29 mouse cellular contexts compared by ENCODE assay signal in the genomic region with DNA sequence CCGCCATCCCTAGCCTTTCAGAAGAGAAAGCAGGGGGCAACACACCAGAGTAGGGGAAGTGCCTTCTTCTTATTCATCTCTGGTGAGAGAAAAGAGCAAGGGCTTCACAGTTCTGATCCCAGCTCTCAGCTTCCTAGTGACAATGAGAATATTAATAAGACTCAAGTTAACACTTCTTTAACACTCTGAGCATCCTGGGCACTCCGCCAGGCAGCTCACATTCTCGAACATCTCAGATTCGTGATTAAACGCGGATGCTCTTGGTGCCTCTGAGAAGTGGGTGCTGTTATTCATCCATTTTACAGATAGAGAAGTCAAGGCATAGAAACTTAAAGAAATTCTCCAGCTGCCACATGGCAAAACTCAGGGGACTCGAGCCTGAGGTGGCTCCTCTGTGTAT.
DNase-seq lines count a peak whose midpoint lies in the region; ATAC-seq and TF ChIP-seq lines count a peak whose summit lies in the region.
"Had no signal": no experiment of that assay in that cellular context is flagged by ENCODE, and none has a peak within 500 bp of the region (broad histone marks: within the 10 kb centered on the region; RNA-seq: fewer than 3 reads in every experiment).

No protein-coding gene starts in this region.

- no peak overlapping the region for H3K4me3 ChIP-seq in forebrain, embryonic 14.5 days (ENCODE audit: low read depth, low read length)
- no peak overlapping the region for H3K4me3 ChIP-seq in forebrain, embryonic 10.5 days
- no peak overlapping the region for H3K4me3 ChIP-seq in lung, embryonic 14.5 days (ENCODE audit: low read depth, low read length)
- no peak overlapping the region for H3K4me3 ChIP-seq in kidney, embryonic 15.5 days (replicated peaks)
- H3K4me3 ChIP-seq: forebrain, embryonic 15.5 days; heart, embryonic 10.5 days; heart, embryonic 15.5 days; liver, embryonic 12.5 days; neural tube, embryonic 15.5 days had no signal

- no peaks in the 10 kb centered on the region for H3K36me3 ChIP-seq in forebrain, embryonic 14.5 days (ENCODE audit: control insufficient read depth, insufficient read depth, low read length)
- H3K36me3 ChIP-seq in forebrain, embryonic 10.5 days (replicated peaks), result no peaks in the 10 kb centered on the region
- H3K36me3 ChIP-seq in lung, embryonic 14.5 days (ENCODE audit: insufficient read depth), result no peaks in the 10 kb centered on the region
- H3K36me3 ChIP-seq in kidney, embryonic 15.5 days, result no peaks in the 10 kb centered on the region
- H3K36me3 ChIP-seq: forebrain, embryonic 15.5 days; G1E; heart, embryonic 10.5 days; heart, embryonic 15.5 days; liver, embryonic 12.5 days; neural tube, embryonic 15.5 days had no signal

- no peaks in the 10 kb centered on the region for H3K9me3 ChIP-seq in forebrain, embryonic 14.5 days (replicated peaks; ENCODE audit: control insufficient read depth, low read length)
- no peaks in the 10 kb centered on the region for H3K9me3 ChIP-seq in forebrain, embryonic 10.5 days
- H3K9me3 ChIP-seq in lung, embryonic 14.5 days (ENCODE audit: low read depth, low read length), result no peaks in the 10 kb centered on the region
- H3K9me3 ChIP-seq in kidney, embryonic 15.5 days (replicated peaks), result no peaks in the 10 kb centered on the region
- H3K9me3 ChIP-seq: forebrain, embryonic 15.5 days; heart, embryonic 10.5 days; heart, embryonic 15.5 days; liver, embryonic 12.5 days; neural tube, embryonic 15.5 days had no signal

- H3K4me1 ChIP-seq in forebrain, embryonic 14.5 days (ENCODE audit: control insufficient read depth, insufficient read depth, low read length), result no peaks in the 10 kb centered on the region; the same call in 1 of the 2 replicates
- H3K4me1 ChIP-seq in forebrain, embryonic 10.5 days, result peaks cover 24% of the 10 kb centered on the region
- no peaks in the 10 kb centered on the region for H3K4me1 ChIP-seq in lung, embryonic 14.5 days (ENCODE audit: insufficient read depth)
- no peaks in the 10 kb centered on the region for H3K4me1 ChIP-seq in kidney, embryonic 15.5 days
- H3K4me1 ChIP-seq: forebrain, embryonic 15.5 days; heart, embryonic 10.5 days had no signal

- DNase-seq in forebrain, embryonic 14.5 days (ENCODE audit: low spot score), result peak; percentile 58
- DNase-seq in forebrain, embryonic 10.5 days (ENCODE audit: extremely low spot score, low spot score), result no peak
- peak; percentile 4 for DNase-seq in lung, embryonic 14.5 days
- no peak for DNase-seq in lung, postnatal 10 days
- DNase-seq in frontal cortex, postnatal 36 days (ENCODE audit: low spot score in 2 of 2), result peak; percentile 30 to 50
- peak; percentile 43 for DNase-seq in right cerebral cortex, postnatal 4 days
- DNase-seq: adrenal gland, adult 8-10 months; cerebellum, adult 18-20 months; gastrocnemius, postnatal 10 days; kidney, adult 8-10 months; kidney, postnatal 10 days; layer of hippocampus, adult 9-11 months; liver, postnatal 0 days; midbrain, embryonic 14.5 days; retina, postnatal 1 day; spleen, adult 18-20 months; thymus, postnatal 14 days had no signal

- H3K9ac ChIP-seq in forebrain, embryonic 14.5 days (ENCODE audit: low read length), result no peak overlapping the region
- H3K9ac ChIP-seq in lung, embryonic 14.5 days, result no peak overlapping the region
- no peak overlapping the region for H3K9ac ChIP-seq in kidney, embryonic 15.5 days
- H3K9ac ChIP-seq: forebrain, embryonic 15.5 days; heart, embryonic 15.5 days; liver, embryonic 12.5 days; liver, postnatal 0 days; neural tube, embryonic 15.5 days had no signal

- no peaks in the 10 kb centered on the region for H3K27me3 ChIP-seq in forebrain, embryonic 14.5 days (replicated peaks; ENCODE audit: control insufficient read depth, insufficient read depth, low read length)
- H3K27me3 ChIP-seq in forebrain, embryonic 10.5 days (ENCODE audit: poor library complexity, severe bottlenecking), result 0 out of 2 replicates have a peak, but pooled peaks cover 4% of the 10 kb centered on the region
- no peaks in the 10 kb centered on the region for H3K27me3 ChIP-seq in lung, embryonic 14.5 days (ENCODE audit: insufficient read depth, low read length)
- no peaks in the 10 kb centered on the region for H3K27me3 ChIP-seq in kidney, embryonic 15.5 days
- H3K27me3 ChIP-seq: forebrain, embryonic 15.5 days; liver, embryonic 12.5 days; neural tube, embryonic 15.5 days had no signal

- no peak overlapping the region for H3K4me2 ChIP-seq in forebrain, embryonic 14.5 days (ENCODE audit: low read length)
- no peak overlapping the region for H3K4me2 ChIP-seq in lung, embryonic 14.5 days
- H3K4me2 ChIP-seq in kidney, embryonic 15.5 days, result no peak overlapping the region
- H3K4me2 ChIP-seq: forebrain, embryonic 15.5 days; heart, embryonic 15.5 days; liver, embryonic 12.5 days; neural tube, embryonic 15.5 days had no signal

- ATAC-seq in forebrain, embryonic 14.5 days, result no peak
- ATAC-seq in lung, embryonic 14.5 days (ENCODE audit: insufficient read depth), result no peak
- ATAC-seq in kidney, embryonic 15.5 days (replicated peaks; ENCODE audit: low FRiP score), result no peak
- no peak for ATAC-seq in inflammation-experienced regulatory T-cells, adult 6 months
- ATAC-seq: forebrain, embryonic 15.5 days; hindbrain, embryonic 16.5 days; intestine, embryonic 16.5 days; liver, embryonic 12.5 days; liver, postnatal 0 days; lung, postnatal 0 days had no signal

- H3K27ac ChIP-seq in forebrain, embryonic 14.5 days (ENCODE audit: low read depth, low read length), result no peak overlapping the region
- H3K27ac ChIP-seq in forebrain, embryonic 10.5 days, result no peak overlapping the region
- H3K27ac ChIP-seq in lung, embryonic 14.5 days (ENCODE audit: low read depth), result no peak overlapping the region
- H3K27ac ChIP-seq in kidney, embryonic 15.5 days, result no peak overlapping the region
- H3K27ac ChIP-seq: forebrain, embryonic 15.5 days; heart, embryonic 10.5 days; heart, embryonic 15.5 days; liver, embryonic 12.5 days; macrophage; neural tube, embryonic 15.5 days had no signal

- no peak for TF ChIP-seq CTCF in lung, embryonic 14.5 days (IDR thresholded peaks at IDR 0.05; ENCODE audit: low read depth)

- 65% methylated on average over 7 of the region's 7 CpGs for WGBS in forebrain, embryonic 14.5 days
- 83% methylated on average over 7 of the region's 7 CpGs for WGBS in forebrain, embryonic 10.5 days
- WGBS in lung, embryonic 14.5 days, result 58% methylated on average over 7 of the region's 7 CpGs
- 72% methylated on average over 7 of the region's 7 CpGs for WGBS in kidney, embryonic 15.5 days

Comparison
In these comparisons a context has a peak if more than half of its experiments do, and no peak if none do; other contexts are left out.
1. DNase-seq: peak in forebrain, embryonic 14.5 days (single experiment), lung, embryonic 14.5 days (single experiment), frontal cortex, postnatal 36 days (2 of 2) and right cerebral cortex, postnatal 4 days (single experiment); none in forebrain, embryonic 10.5 days (single experiment) and lung, postnatal 10 days (single experiment).